Mouse (Mus musculus): ENCODE data around the gene Maats1.

Gene Maats1

GRCm38 (mm10) chr16:38341396-38342324 is at the start of gene Maats1:
TSS of gene Maats1 (minus strand) at chr16:38342143.
- peak; percentile 61 for DNase-seq

GRCm38 (mm10) chr16:38390322-38390721 is 48.4 kb upstream of the Maats1 start:
- no peak for DNase-seq

DNA sequence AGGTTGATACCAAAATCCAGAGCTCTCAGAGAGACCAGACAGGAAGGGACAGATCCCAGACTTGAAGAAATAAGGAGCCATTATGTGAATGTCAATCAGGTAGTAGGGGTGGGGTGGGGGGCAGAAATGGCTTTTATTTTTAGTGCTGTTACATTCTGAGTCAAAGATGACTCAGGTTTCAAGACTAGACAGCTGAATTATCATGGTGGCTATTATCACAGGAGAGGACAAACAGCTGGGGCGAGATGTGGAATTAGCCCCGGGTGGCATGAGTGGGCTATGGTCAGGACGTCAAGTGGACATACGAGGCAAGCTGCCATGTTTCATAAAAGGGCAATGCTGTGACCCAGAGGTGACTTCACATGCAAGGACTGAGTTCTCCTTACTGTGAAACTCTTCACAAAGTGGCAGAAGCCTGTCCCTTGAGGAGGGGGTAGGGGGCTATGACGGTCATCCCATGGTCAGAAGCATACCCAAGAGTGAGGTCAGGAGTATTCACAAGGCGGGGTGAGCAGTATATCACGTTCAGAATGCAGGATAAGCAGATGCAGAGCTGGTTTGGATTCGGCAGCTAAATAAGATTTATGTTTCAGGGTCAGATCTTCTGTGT is 47.4 kb upstream of the Maats1 start:
- no peak for DNase-seq

DNA sequence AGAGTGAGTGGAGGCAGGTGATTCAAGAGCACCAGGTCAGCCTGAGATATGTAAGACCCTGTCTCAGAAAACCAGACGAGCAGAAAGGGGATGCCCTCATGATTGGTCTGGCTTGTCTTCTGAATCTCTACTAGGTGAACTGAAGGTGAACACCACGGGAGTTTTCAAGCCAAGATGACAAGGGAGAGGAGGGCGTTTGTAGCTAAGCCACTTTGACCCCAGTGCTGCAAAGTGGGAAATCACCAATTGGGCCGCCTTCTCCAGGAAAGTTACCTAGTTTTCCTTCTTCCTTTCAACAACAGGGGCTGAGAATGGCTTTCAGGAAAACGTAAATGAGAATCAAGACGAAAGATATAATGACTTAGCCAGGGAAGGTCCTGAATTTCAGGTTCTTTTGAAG is 46.8 kb upstream of the Maats1 start:
- DNase-seq: no peak

GRCm38 (mm10) chr16:38387389-38387788 is 45.4 kb upstream of the Maats1 start:
- DNase-seq: no peak

DNA sequence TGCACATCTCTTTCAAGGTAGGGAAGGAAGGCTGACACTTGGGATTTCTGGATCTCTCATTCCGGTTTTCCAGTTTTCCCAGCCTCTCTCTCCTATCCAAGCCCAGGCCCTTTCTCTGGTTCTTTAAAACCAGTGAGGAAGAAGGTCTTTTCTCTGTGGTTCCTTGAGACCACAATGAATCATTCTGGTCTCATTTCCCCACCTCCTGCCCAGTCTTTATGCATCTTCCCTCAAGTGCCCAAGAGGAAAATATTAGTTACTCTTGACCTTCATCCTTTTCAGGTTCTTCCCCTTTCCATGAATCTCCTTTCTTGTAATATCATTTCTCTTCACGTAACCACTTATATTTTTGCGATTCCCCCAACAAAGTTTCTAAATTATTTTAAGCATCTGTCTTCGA is 43.8 kb upstream of the Maats1 start:
- no peak for DNase-seq

- no peak for DNase-seq
These were observed 43.3 kb upstream of the Maats1 start for GRCm38 (mm10) chr16:38385184-38385634.

- no peak for DNase-seq
These were observed 41.7 kb upstream of the Maats1 start for GRCm38 (mm10) chr16:38383683-38384082.

- no peak for DNase-seq
These were observed 38.0 kb upstream of the Maats1 start for GRCm38 (mm10) chr16:38379926-38380325.

DNA sequence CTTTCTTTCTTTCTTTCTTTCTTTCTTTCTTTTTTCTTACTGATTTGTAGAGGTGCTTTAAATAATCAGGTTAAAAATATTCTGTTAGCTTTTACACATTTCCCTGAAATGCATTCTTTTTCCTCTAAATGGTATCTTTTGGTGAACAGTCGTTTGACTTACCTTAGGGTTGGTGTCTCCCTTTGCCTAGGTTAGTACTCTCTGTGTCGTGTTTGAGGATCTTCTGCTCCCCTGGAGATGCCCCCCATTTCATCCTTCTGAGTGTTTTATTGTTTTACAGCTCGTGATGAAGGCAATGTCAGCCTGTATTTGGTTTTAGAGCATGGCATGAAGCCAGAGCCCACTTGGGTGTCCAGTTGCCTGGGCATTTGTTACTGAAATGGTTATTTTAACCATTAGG is 37.5 kb upstream of the Maats1 start:
- no peak for DNase-seq

DNA sequence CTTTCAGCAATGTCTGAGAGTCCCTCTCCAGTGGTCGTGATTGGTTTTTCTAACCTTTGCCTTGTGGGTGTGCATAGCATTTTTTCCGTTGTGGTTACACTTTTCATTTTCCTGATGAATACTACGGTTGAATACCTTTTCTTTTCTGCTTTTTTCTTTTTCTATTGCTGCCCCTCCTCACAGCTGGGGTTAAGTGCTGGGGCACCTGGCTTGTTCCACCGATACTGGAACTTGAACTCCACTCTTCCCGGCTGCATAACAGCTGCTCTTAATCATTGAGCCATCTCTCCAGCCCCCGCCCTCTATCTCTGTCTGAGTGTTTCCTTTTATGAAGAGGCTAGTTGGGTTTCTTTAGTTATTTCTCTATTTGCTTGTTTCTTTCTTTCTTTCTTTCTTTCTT is 37.1 kb upstream of the Maats1 start:
- no peak for DNase-seq

DNA sequence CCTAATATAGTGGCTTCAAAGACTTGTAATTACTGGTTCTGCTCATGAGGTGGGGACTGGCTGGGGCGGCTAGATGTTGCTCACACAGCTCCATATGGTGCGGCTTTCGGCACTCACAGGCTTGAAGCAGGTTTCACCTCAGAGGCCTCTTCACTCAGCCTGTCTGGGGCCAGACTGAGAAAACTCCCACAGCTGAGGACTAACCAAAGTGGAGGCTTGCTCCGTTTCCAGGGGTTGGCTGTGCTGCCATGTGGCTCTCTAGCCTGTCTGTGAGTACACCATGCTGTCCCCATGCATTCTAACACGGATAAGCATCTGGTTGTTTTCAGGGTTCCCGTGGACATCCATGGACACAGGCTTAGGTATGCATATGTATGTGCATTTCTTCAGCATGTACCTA is 36.6 kb upstream of the Maats1 start:
- no peak for DNase-seq

DNA sequence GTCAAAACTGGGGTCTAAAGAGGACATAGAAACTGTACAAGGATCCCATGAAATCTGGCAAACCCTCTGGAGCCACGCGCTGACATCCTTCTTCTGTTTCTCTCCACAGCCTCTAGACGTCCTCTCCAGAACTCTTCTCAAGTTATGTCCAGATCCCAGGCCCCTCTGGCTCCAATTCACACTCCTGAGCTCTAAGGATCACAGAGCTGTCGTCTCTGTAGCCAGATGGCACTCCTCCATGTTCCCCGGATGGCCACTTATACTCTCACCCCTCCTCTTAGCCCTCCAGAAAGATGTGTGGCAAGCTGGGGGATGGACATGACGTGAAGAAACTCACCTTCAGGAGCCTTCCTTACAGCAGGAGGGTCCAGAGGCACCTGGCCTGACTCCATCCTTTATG is 35.6 kb upstream of the Maats1 start:
- DNase-seq: no peak

- peak; percentile 45 for DNase-seq
These were observed 34.9 kb upstream of the Maats1 start for GRCm38 (mm10) chr16:38376841-38377249.

GRCm38 (mm10) chr16:38376163-38376840 is 34.4 kb upstream of the Maats1 start:
- DNase-seq: peak; percentile 73

GRCm38 (mm10) chr16:38375182-38375581 is 33.2 kb upstream of the Maats1 start:
- no peak for DNase-seq

- DNase-seq: no peak
These were observed 32.6 kb upstream of the Maats1 start for GRCm38 (mm10) chr16:38374379-38375140.

DNA sequence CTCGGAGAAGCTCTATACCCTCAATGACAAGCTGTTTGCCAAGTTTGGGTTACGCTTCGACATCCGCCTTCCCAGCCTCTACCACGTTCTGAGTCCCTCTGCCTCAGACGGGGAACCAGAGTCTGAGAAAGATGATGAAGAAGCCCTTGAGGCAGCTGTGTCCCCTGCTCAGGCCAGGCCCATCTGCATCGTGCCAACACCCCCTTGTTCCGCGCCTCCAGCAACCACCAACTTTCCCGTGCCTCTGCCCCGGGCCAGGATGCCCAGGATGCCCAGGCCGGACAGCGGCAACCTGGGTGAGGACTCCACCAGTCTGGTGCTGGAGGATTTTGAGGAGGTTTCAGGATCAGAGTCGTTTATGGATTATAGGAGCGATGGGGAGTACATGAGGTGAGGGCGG is 32.0 kb upstream of the Maats1 start:
- DNase-seq: no peak

DNA sequence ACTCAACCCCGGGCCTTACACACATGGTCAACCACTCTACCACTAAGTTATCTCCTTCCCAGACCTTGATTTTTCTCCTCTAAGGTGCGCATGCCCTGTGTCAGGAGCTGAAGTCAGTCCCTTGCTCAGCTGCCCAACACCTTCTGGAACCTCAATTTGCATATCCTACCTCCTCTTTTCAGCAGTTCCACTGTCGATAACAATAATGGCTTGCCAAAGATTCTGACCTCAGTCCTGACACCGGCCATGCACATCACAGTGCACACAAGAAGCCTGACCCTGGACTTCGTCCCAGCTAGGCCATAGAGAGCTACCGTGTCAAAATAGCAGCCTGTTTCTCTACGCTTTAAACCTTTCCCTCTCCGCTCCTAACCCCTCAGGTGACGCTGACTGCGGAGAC is 31.5 kb upstream of the Maats1 start:
- DNase-seq: no peak

DNA sequence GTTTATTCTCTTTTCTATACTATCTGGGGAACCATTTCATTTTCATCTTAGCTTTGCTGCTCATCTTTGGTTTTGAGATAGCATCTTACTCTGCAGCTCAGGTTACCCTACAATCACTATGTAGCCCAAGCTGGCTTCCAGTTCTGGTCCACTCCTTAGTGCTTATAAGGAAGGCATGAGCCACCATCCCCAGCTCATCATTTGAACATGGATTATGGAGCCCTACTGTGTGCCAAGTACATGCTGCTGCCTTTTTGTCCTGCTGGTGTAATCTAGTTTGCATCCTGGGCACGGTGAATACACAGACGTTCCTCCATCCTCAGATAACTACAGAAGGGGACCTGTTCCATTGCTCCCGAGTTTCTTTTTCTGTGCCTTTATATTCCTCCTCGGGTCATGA is 30.9 kb upstream of the Maats1 start:
- DNase-seq: no peak

- DNase-seq: no peak
These were observed 29.9 kb upstream of the Maats1 start for GRCm38 (mm10) chr16:38371705-38372296.

GRCm38 (mm10) chr16:38370633-38371374 is 28.9 kb upstream of the Maats1 start:
- no peak for DNase-seq

Measured in cerebellum, adult 9-10 months (tissue).